Mouse (Mus musculus) C2C12 (cell line): ENCODE measurements around the gene Apoa1.

ENCODE experiments used
- CTCF ChIP-seq: IDR thresholded peaks from one replicate; pipeline ENCODE4 v1.5.1; 2011; ENCODE audit not compliant: control insufficient read depth, insufficient read depth, insufficient read length
- FOSL1 ChIP-seq: IDR thresholded peaks from one replicate; pipeline ENCODE4 v1.8.0; 2011; ENCODE audit warnings: mild to moderate bottlenecking, low read length; ENCODE audit not compliant: poor library complexity, insufficient read depth, severe bottlenecking
- MYOG ChIP-seq: IDR thresholded peaks from one replicate; pipeline ENCODE4 v1.6.1; 2011; ENCODE audit not compliant: control insufficient read depth, insufficient read length; ENCODE audit errors: extremely low read depth

DNA sequence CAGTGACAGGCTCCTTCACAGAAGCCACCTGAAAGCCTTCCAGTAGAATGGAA, 7.0 kb downstream of the Apoa1 start, which contains the start of gene Apoc3:
- TF ChIP-seq MYOG (no peak), CTCF (no peak), FOSL1 (no peak)
